Mouse (Mus musculus): ENCODE data around the gene Nt5c3b.

GRCm38 (mm10) chr11:100402240-100402639 is 39.4 kb downstream of the Nt5c3b start:
- no peak for TF ChIP-seq CTCF (conservative IDR thresholded peaks at IDR 0.05; ENCODE audit: low read length)
- TF ChIP-seq NANOG (IDR thresholded peaks at IDR 0.05; ENCODE audit: borderline replicate concordance, low read length), result no peak
- no peak for TF ChIP-seq POU5F1 (IDR thresholded peaks at IDR 0.05; ENCODE audit: borderline replicate concordance, low read length)

Data from E14TG2a.4 (cell line).